Mouse (Mus musculus): ENCODE results near the gene Eif5. TPM values are rescaled to one million over a fixed set of nuclear protein-coding genes. Genes with fewer than 3 reads are reported as not detected.

Eif5 gene
- polyA plus RNA-seq, 1 experiment from 2014 or later, result 575 TPM

DNA sequence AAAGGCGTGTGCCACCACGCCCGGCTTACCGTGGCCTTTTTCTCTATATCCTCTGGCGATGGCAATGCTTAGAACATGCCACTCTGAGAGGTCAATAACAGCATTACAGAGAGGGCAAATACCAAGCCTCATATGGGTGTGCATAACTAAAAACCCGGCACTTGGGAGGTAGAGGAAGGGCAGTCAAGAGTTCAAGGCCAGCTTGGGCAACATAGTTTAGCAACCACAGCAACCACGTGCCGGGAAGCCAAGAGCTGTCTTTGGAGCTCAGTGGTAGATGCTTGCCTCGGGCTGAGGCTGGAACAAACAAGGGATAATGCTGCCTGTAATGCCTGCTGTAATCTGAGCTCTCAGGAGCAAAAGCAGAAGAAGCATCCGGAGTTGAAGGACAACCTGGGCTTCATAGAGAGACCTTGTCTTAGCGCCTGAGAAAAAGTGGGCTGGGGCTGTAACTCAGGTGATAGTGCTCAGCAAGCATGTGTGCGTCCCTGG is 25.2 kb upstream of the Eif5 start:
- Histone ChIP-seq H3K9me3 (no peaks in the 10 kb centered on the region), H3K4me1 (no peaks in the 10 kb centered on the region), H3K36me3 (no peaks in the 10 kb centered on the region), H3K27me3 (replicated peaks) (no peaks in the 10 kb centered on the region), H3K27ac (no peak overlapping the region), H3K4me3 (replicated peaks) (no peak overlapping the region), H3K4me2 (no peak overlapping the region), H3K9ac (no peak overlapping the region)
- WGBS, result 82% methylated on average over 12 of the region's 12 CpGs
- no peak for ATAC-seq (ENCODE audit: insufficient read depth, low FRiP score, low read depth)

DNA sequence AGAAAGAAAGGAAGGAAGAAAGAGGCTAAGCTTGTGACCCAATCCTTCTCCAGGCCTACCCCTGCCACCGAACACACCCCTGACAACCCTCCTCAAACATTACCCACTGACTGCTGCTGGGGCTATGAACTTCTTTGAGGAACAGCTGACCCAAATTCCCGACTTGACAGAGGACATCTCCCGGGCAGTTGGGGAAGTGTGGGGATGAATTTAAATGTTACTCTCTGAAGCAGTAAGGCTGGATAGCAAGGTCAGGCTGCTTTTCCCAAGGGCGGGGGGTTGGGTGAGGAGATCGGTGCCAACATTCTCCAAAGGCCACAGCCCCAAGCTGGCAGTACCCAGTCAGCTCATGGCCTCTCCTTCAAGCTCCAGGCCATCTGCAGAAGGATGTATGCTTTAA is 24.1 kb upstream of the Eif5 start:
- H3K4me3 ChIP-seq (replicated peaks), result no peak overlapping the region
- no peaks in the 10 kb centered on the region for H3K36me3 ChIP-seq
- whole genome bisulfite sequencing, result 67% methylated on average over 5 of the region's 5 CpGs
- no peaks in the 10 kb centered on the region for H3K27me3 ChIP-seq (replicated peaks)
- no peak overlapping the region for H3K4me2 ChIP-seq
- H3K9ac ChIP-seq, result no peak overlapping the region
- no peak overlapping the region for H3K27ac ChIP-seq
- no peaks in the 10 kb centered on the region for H3K4me1 ChIP-seq
- H3K9me3 ChIP-seq, result no peaks in the 10 kb centered on the region
- ATAC-seq (ENCODE audit: insufficient read depth, low FRiP score, low read depth), result no peak

DNA sequence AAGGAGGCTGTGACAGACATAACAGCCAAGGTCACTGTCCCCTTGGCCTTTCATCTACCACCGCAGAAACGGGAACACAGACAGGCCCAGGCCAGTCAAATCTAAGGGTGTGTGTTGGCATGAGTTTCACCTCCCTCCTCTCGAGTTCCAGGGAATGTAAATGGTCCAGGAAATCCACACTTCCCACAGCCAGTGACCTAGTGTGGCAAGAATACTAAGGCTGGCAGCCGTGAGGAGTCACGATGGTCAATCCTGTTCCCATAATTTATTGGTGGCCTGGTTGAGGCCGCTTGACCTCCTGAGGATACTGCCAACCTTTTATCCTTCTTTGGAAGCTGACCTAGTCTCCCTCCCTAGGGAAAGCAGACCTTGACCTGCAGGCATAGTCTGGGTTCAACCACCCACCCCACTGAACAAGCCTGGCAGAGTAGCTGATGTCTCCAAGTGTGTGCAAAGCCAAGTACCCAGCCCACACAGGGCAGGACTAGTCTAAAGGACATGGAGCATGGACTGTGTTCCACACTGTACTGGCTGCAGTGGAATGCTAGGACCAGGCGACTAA is 23.5 kb upstream of the Eif5 start:
- H3K36me3 ChIP-seq, result no peaks in the 10 kb centered on the region
- no peak for ATAC-seq (ENCODE audit: insufficient read depth, low FRiP score, low read depth)
- no peaks in the 10 kb centered on the region for H3K4me1 ChIP-seq
- no peaks in the 10 kb centered on the region for H3K27me3 ChIP-seq (replicated peaks)
- 59% methylated on average over 7 of the region's 7 CpGs for WGBS
- H3K27ac ChIP-seq, result no peak overlapping the region
- no peak overlapping the region for H3K9ac ChIP-seq
- no peak overlapping the region for H3K4me2 ChIP-seq
- H3K4me3 ChIP-seq (replicated peaks), result no peak overlapping the region
- H3K9me3 ChIP-seq, result no peaks in the 10 kb centered on the region

- 78% methylated on average over 7 of the region's 7 CpGs for WGBS
- ATAC-seq (ENCODE audit: insufficient read depth, low FRiP score, low read depth), result no peak
- no peak overlapping the region for H3K27ac ChIP-seq
- no peak overlapping the region for H3K4me2 ChIP-seq
- H3K36me3 ChIP-seq, result no peaks in the 10 kb centered on the region
- no peak overlapping the region for H3K9ac ChIP-seq
- H3K4me3 ChIP-seq (replicated peaks), result no peak overlapping the region
- no peaks in the 10 kb centered on the region for H3K9me3 ChIP-seq
- no peaks in the 10 kb centered on the region for H3K27me3 ChIP-seq (replicated peaks)
- H3K4me1 ChIP-seq, result no peaks in the 10 kb centered on the region
Observed at GRCm38 (mm10) chr12:111514874-111515649, 22.8 kb upstream of the Eif5 start.

- no peak overlapping the region for H3K27ac ChIP-seq
- WGBS, result 91% methylated on average over 5 of the region's 5 CpGs
Observed at GRCm38 (mm10) chr12:111515920-111516319, 21.9 kb upstream of the Eif5 start.

GRCm38 (mm10) chr12:111516826-111517225 is 21.0 kb upstream of the Eif5 start:
- H3K27me3 ChIP-seq (replicated peaks), result no peaks in the 10 kb centered on the region
- no peak overlapping the region for H3K27ac ChIP-seq
- peak; percentile 75; the same call in 1 of the 2 replicates for ATAC-seq (ENCODE audit: insufficient read depth, low FRiP score, low read depth)
- no peak overlapping the region for H3K4me2 ChIP-seq
- H3K9ac ChIP-seq, result no peak overlapping the region
- H3K36me3 ChIP-seq, result no peaks in the 10 kb centered on the region
- 84% methylated on average over 6 of the region's 6 CpGs for WGBS
- H3K9me3 ChIP-seq, result no peaks in the 10 kb centered on the region
- H3K4me1 ChIP-seq, result no peaks in the 10 kb centered on the region
- H3K4me3 ChIP-seq (replicated peaks), result no peak overlapping the region

More at GRCm38 (mm10) chr12:111515920-111516319, 21.9 kb upstream of the Eif5 start:
- H3K9ac ChIP-seq, result no peak overlapping the region
- H3K27me3 ChIP-seq (replicated peaks), result no peaks in the 10 kb centered on the region
- no peak overlapping the region for H3K4me3 ChIP-seq (replicated peaks)
- H3K4me1 ChIP-seq, result no peaks in the 10 kb centered on the region
- H3K4me2 ChIP-seq, result no peak overlapping the region
- H3K36me3 ChIP-seq, result no peaks in the 10 kb centered on the region
- no peak for ATAC-seq (ENCODE audit: insufficient read depth, low FRiP score, low read depth)
- no peaks in the 10 kb centered on the region for H3K9me3 ChIP-seq

- no peaks in the 10 kb centered on the region; the same call in 1 of the 2 replicates for H3K9me3 ChIP-seq
- no peak overlapping the region for H3K9ac ChIP-seq
- H3K27me3 ChIP-seq (replicated peaks), result no peaks in the 10 kb centered on the region
- ATAC-seq (ENCODE audit: insufficient read depth, low FRiP score, low read depth), result peak; percentile 91
- H3K4me2 ChIP-seq, result no peak overlapping the region
- no peak overlapping the region for H3K4me3 ChIP-seq (replicated peaks)
- no peaks in the 10 kb centered on the region for H3K36me3 ChIP-seq
- H3K4me1 ChIP-seq, result no peaks in the 10 kb centered on the region
- H3K27ac ChIP-seq, result no peak overlapping the region
- 34% methylated on average over 4 of the region's 4 CpGs for WGBS
Observed at GRCm38 (mm10) chr12:111517901-111518300, 19.9 kb upstream of the Eif5 start.

DNA sequence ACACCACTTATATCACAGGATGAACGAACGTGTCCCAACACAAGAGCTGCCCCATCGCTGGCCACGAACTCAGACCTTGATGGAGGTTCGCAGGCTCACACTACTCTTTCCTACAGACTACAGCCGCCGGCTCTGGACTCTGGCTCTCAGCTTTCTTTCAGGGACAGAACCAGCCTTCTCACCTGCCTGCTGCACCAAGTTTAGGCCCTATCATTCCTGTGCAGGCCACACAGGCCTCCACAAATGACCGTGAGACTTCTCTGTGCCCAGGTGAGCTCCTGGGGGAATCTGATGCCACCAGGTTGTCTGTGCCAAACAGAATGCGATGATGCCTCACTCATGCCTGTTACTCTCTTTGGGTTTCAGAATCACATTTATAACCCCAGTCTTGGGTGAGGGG is 19.4 kb upstream of the Eif5 start:
- Histone ChIP-seq H3K4me2 (no peak overlapping the region), H3K9me3 (no peaks in the 10 kb centered on the region; the same call in 1 of the 2 replicates), H3K36me3 (no peaks in the 10 kb centered on the region), H3K9ac (no peak overlapping the region), H3K4me3 (replicated peaks) (no peak overlapping the region), H3K4me1 (no peaks in the 10 kb centered on the region), H3K27me3 (replicated peaks) (no peaks in the 10 kb centered on the region), H3K27ac (no peak overlapping the region)
- WGBS, result 82% methylated on average over 9 of the region's 9 CpGs
- peak; percentile 56; the same call in 1 of the 2 replicates for ATAC-seq (ENCODE audit: insufficient read depth, low FRiP score, low read depth)

GRCm38 (mm10) chr12:111519821-111520220 is 18.0 kb upstream of the Eif5 start:
- H3K27ac ChIP-seq, result no peak overlapping the region
- H3K9ac ChIP-seq, result no peak overlapping the region
- no peaks in the 10 kb centered on the region; the same call in 1 of the 2 replicates for H3K9me3 ChIP-seq
- no peak overlapping the region for H3K4me2 ChIP-seq
- H3K4me3 ChIP-seq (replicated peaks), result no peak overlapping the region
- no peaks in the 10 kb centered on the region for H3K27me3 ChIP-seq (replicated peaks)
- no peaks in the 10 kb centered on the region for H3K4me1 ChIP-seq
- no peaks in the 10 kb centered on the region for H3K36me3 ChIP-seq
- ATAC-seq (ENCODE audit: insufficient read depth, low FRiP score, low read depth), result no peak
- 73% methylated on average over 5 of the region's 5 CpGs for WGBS

- H3K4me2 ChIP-seq, result no peak overlapping the region
- no peaks in the 10 kb centered on the region for H3K27me3 ChIP-seq (replicated peaks)
- no peak overlapping the region for H3K27ac ChIP-seq
- H3K4me3 ChIP-seq (replicated peaks), result no peak overlapping the region
- ATAC-seq (ENCODE audit: insufficient read depth, low FRiP score, low read depth), result no peak
- H3K9me3 ChIP-seq, result no peaks in the 10 kb centered on the region; the same call in 1 of the 2 replicates
- H3K36me3 ChIP-seq, result no peaks in the 10 kb centered on the region
- H3K4me1 ChIP-seq, result no peaks in the 10 kb centered on the region
- WGBS, result 98% methylated on average over 2 of the region's 2 CpGs
- H3K9ac ChIP-seq, result no peak overlapping the region
Observed at GRCm38 (mm10) chr12:111520994-111521393, 16.8 kb upstream of the Eif5 start.

DNA sequence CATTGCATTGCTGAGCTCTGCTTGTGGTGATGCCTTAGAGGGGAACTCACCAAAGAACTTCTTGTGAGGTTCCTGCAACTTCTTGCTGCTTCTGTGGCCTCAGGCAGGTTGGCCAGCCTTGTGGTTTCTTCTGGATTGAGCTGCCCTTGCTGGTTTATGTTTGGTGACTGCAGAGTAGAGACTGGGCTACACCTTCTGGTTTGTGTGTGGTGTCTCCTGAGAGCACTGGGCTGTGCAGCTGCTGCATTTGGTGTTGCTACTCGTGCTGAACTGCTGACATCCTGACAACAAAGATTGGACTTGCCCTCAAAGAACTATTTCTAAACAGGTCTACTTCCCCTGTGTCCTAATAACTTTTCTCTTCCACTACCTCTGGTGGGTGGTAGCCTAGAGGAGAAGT is 13.3 kb upstream of the Eif5 start:
- no peak for ATAC-seq (ENCODE audit: insufficient read depth, low FRiP score, low read depth)
- WGBS, result 76% methylated on average over 1 of the region's 1 CpGs
- Histone ChIP-seq H3K36me3 (no peaks in the 10 kb centered on the region), H3K27me3 (replicated peaks) (no peaks in the 10 kb centered on the region), H3K9ac (no peak overlapping the region), H3K27ac (no peak overlapping the region), H3K4me2 (no peak overlapping the region), H3K9me3 (no peaks in the 10 kb centered on the region; the same call in 1 of the 2 replicates), H3K4me1 (no peaks in the 10 kb centered on the region), H3K4me3 (replicated peaks) (no peak overlapping the region)

DNA sequence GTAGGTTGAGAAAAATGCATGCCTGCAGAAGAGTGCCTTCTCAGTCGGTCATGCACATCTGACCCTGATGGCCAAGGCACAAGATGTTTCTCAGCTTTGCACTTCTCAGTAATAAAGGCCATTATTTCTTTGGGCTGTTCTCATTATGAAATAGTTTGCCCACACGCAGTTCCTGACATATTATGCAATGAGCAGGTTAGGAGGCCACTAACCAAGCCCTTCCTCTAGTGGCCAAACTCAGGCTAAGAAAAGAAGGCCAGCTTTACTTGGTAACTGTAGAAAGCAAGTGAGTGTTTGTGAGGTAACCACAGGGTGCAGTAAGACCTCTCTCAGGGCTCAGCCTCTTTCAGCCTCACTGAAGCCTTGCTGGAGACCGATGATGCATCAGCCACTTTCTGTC is 12.9 kb upstream of the Eif5 start:
- ATAC-seq (ENCODE audit: insufficient read depth, low FRiP score, low read depth), result no peak
- Histone ChIP-seq H3K4me1 (no peaks in the 10 kb centered on the region), H3K27ac (no peak overlapping the region), H3K9ac (no peak overlapping the region), H3K4me2 (no peak overlapping the region), H3K27me3 (replicated peaks) (no peaks in the 10 kb centered on the region), H3K4me3 (replicated peaks) (no peak overlapping the region), H3K36me3 (no peaks in the 10 kb centered on the region), H3K9me3 (no peaks in the 10 kb centered on the region; the same call in 1 of the 2 replicates)
- WGBS, result 75% methylated on average over 3 of the region's 3 CpGs

Measured in stomach, embryonic 15.5 days (tissue).